Mouse (Mus musculus): ENCODE measurements around the gene Serpine3. TPM values are rescaled to one million over a fixed set of nuclear protein-coding genes. Genes with fewer than 3 reads are reported as not detected.

Serpine3 gene
- polyA plus RNA-seq, 1 experiment: not detected

DNA sequence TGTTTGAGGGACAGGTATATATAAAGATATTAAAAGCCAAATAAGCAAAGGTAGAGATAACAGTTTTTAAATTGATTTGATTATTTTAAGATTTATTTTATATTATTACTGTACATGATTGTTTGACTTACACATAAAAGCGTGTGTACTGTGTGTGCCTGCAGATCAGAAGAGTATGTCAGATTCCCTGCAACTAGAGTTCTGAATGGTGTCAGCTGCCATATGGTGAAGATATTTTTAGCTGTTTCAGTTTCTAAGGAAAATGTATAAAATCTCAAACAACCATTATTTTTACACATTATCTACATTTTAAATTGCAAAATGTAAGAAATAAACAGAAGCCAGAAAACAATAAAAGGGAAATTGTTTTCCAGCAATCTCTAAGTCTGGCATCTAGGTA is 58.2 kb downstream of the Serpine3 start:
- TF ChIP-seq GATA1 (IDR thresholded peaks at IDR 0.05; ENCODE audit: low read length): no peak

- no peak for TF ChIP-seq GATA1 (IDR thresholded peaks at IDR 0.05; ENCODE audit: low read length)
Measured at GRCm38 (mm10) chr14:62724560-62724959, 61.1 kb downstream of the Serpine3 start.

- TF ChIP-seq GATA1 (IDR thresholded peaks at IDR 0.05; ENCODE audit: low read length): no peak
Measured at GRCm38 (mm10) chr14:62731902-62732301, 68.4 kb downstream of the Serpine3 start.

GRCm38 (mm10) chr14:62733666-62734065 is 70.2 kb downstream of the Serpine3 start:
- TF ChIP-seq GATA1 (IDR thresholded peaks at IDR 0.05; ENCODE audit: low read length): no peak

DNA sequence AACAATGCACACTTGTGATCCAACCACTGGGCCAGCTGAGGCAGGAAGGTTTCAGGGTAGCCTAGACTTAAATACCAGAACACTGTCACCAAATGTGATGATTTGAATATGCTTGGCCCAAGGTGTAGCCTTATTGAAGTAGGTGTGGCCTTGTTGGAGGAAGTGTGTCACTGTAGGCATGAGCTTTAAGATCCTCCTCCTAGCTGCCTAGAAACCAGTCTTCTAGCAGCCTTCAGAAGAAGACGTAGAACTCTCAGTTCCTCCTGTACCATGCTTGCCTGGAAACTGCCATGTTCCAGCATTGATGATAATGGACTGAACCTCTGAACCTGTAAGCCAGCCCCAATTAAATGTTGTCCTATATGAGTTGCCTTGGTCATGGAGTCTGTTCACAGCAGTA is 72.2 kb downstream of the Serpine3 start:
- TF ChIP-seq GATA1 (IDR thresholded peaks at IDR 0.05; ENCODE audit: low read length): no peak

Other genes starting within 250 kb of the Serpine3 start
- gene Gucy1b2, start 207.4 kb upstream of the Serpine3 start, polyA plus RNA-seq (2012): not detected in 2 replicates
- not detected in 2 replicates for gene Fam124a, start 107.9 kb upstream of the Serpine3 start, polyA plus RNA-seq (2012)
- not detected in 2 replicates for gene Gm4131, start 96.7 kb upstream of the Serpine3 start, polyA plus RNA-seq (2012)
- gene Ints6, start 97.5 kb downstream of the Serpine3 start, polyA plus RNA-seq (2012): 20.1 and 20.5 TPM in 2 replicates
- 1.8 and 2.2 TPM in 2 replicates for gene Wdfy2, start 174.0 kb downstream of the Serpine3 start, polyA plus RNA-seq (2012)